Mouse (Mus musculus): ENCODE measurements around the gene Babam2.

The Babam2 gene

GRCm38 (mm10) chr5:31696971-31697643, 377 bp upstream of the Babam2 start, which contains the start of gene Rbks:
Gene Rbks (minus strand): TSS chr5:31697627.
- H3K36me3 ChIP-seq (ENCODE audit: control insufficient read depth, insufficient read depth, low read length, poor library complexity, severe bottlenecking), result 0 out of 2 replicates have a peak, but pooled peaks cover 1% of the 10 kb centered on the region
- no peaks in the 10 kb centered on the region for H3K27me3 ChIP-seq (ENCODE audit: control insufficient read depth, insufficient read depth, low read length, poor library complexity, severe bottlenecking)
- DNase-seq (ENCODE audit: low read depth, low spot score), result no peak

GRCm38 (mm10) chr5:31698297-31698726, 828 bp downstream of the Babam2 start:
- peaks cover 3% of the 10 kb centered on the region; the same call in 1 of the 2 replicates for H3K36me3 ChIP-seq (ENCODE audit: control insufficient read depth, insufficient read depth, low read length, poor library complexity, severe bottlenecking)
- H3K27me3 ChIP-seq (ENCODE audit: control insufficient read depth, insufficient read depth, low read length, poor library complexity, severe bottlenecking), result no peaks in the 10 kb centered on the region
- peak; percentile 100 for DNase-seq (ENCODE audit: low read depth, low spot score)

DNA sequence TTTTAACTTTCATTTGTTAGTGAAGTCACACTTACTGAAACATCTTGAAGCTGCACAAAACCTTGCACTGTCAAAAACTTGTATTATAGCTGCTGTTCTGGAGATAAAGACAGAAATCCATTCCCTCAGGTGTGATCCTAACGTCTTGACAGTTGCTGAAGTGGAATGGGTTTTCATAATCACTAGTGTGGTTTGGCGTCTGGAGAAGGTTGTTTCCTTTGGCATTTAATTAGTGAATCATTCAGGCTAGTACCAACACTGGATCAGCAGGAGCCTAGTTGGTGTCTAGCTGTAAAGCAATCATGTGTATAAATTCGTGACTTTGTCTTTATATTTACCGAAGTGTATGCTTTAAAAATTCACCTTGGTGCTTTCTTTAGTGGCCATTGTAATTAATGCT, 1.4 kb downstream of the Babam2 start:
- Histone ChIP-seq H3K36me3 (ENCODE audit: control insufficient read depth, insufficient read depth, low read length, poor library complexity, severe bottlenecking) (peaks cover 3% of the 10 kb centered on the region; the same call in 1 of the 2 replicates), H3K27me3 (ENCODE audit: control insufficient read depth, insufficient read depth, low read length, poor library complexity, severe bottlenecking) (no peaks in the 10 kb centered on the region)
- no peak for DNase-seq (ENCODE audit: low read depth, low spot score)

DNA sequence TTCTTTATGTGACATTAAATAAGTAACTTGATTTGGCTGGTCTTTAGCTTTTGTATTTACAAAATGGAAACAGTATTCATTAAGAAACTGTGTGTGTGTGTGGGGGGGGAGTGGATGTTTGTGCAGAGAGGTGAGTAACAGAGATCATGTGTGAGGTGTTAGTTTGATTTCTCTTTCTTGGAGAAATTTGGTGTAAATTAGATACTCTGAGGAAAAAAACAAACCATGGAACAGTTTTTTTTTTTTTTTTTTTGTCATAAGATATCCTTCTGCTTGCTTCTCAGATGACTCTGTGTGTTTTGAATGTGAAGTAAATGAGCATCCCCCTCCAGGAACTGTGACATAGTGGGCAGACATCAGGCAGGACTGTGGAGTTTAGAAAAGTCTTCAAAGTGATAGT, 1.9 kb downstream of the Babam2 start:
- Histone ChIP-seq H3K36me3 (ENCODE audit: control insufficient read depth, insufficient read depth, low read length, poor library complexity, severe bottlenecking) (peaks cover 3% of the 10 kb centered on the region; the same call in 1 of the 2 replicates), H3K27me3 (ENCODE audit: control insufficient read depth, insufficient read depth, low read length, poor library complexity, severe bottlenecking) (no peaks in the 10 kb centered on the region)
- DNase-seq (ENCODE audit: low read depth, low spot score), result peak; percentile 29

DNA sequence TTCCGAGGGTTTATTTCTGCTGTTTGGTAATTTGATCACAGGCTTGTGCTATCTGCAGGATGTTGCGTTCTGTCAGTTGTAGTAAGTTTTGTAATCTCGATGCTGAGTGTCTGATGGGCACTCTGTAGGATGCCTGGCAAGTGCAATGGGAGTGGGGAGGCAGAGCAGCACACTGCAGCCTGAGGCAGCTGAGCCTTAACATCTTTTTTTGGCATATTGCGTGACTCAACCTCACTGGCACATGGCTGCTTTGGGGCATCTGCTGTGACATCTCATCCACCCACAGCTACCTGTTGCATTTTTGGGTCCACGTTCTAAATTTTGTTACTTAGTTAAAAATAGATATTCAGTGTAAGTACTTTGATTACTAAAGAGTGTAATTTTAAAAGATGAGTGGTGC, 7.5 kb downstream of the Babam2 start:
- no peak for DNase-seq (ENCODE audit: low read depth, low spot score)
- peaks cover 3% of the 10 kb centered on the region; the same call in 1 of the 2 replicates for H3K36me3 ChIP-seq (ENCODE audit: control insufficient read depth, insufficient read depth, low read length, poor library complexity, severe bottlenecking)
- H3K27me3 ChIP-seq (ENCODE audit: control insufficient read depth, insufficient read depth, low read length, poor library complexity, severe bottlenecking), result no peaks in the 10 kb centered on the region

GRCm38 (mm10) chr5:31706826-31707225, 9.3 kb downstream of the Babam2 start:
- H3K27me3 ChIP-seq (ENCODE audit: control insufficient read depth, insufficient read depth, low read length, poor library complexity, severe bottlenecking), result no peaks in the 10 kb centered on the region

GRCm38 (mm10) chr5:31709389-31709788, 11.9 kb downstream of the Babam2 start:
- peak; percentile 58 for DNase-seq (ENCODE audit: low read depth, low spot score)
- H3K27me3 ChIP-seq (ENCODE audit: control insufficient read depth, insufficient read depth, low read length, poor library complexity, severe bottlenecking), result no peaks in the 10 kb centered on the region
- peaks cover 3% of the 10 kb centered on the region; the same call in 1 of the 2 replicates for H3K36me3 ChIP-seq (ENCODE audit: control insufficient read depth, insufficient read depth, low read length, poor library complexity, severe bottlenecking)

More at GRCm38 (mm10) chr5:31706826-31707225, 9.3 kb downstream of the Babam2 start:
- DNase-seq (ENCODE audit: low read depth, low spot score), result no peak
- peaks cover 6% of the 10 kb centered on the region; the same call in 1 of the 2 replicates for H3K36me3 ChIP-seq (ENCODE audit: control insufficient read depth, insufficient read depth, low read length, poor library complexity, severe bottlenecking)

DNA sequence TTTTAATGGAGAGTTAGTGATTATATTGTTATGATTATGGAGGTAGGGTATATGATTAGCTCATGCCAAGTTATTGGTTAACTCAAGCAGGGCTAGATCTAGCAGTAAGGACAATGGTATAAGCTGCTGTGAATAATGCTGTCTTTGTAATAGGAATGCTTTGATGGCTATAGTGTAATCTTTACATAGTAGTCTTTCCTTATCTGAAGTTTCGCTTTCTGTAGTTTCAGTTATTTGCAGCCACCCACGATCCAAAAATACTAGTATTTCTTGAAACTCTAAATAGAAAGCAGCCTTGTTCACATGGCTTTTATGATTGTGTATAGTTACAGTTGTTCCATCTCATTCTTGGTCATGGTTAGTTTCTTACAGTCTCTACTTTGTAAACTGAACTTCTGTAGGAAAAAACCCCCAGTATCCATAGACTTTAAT, 15.8 kb downstream of the Babam2 start:
- DNase-seq (ENCODE audit: low read depth, low spot score), result no peak
- H3K27me3 ChIP-seq (ENCODE audit: control insufficient read depth, insufficient read depth, low read length, poor library complexity, severe bottlenecking), result no peaks in the 10 kb centered on the region
- H3K36me3 ChIP-seq (ENCODE audit: control insufficient read depth, insufficient read depth, low read length, poor library complexity, severe bottlenecking), result peaks cover 3% of the 10 kb centered on the region; the same call in 1 of the 2 replicates

DNA sequence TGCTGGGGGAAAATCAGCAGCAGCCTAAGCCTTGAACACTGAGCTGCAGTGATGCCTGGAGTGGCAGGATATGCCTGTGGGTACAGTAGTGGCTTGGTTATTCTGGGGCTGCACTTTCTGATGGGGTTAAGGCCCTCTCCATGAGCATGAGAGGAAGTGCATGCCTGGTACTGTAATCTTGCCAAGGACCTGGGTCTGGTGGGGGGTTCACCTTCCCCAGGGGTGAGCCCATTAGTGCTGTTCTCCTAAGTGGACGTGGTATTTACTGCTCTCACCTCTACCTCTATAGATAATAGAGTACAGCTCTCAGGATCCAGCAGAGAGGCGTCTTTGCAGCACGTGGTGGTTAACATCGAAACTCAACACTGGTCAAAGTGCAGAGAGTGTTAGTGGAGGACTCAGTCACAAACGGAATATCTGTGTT, 16.4 kb downstream of the Babam2 start:
- peaks cover 3% of the 10 kb centered on the region; the same call in 1 of the 2 replicates for H3K36me3 ChIP-seq (ENCODE audit: control insufficient read depth, insufficient read depth, low read length, poor library complexity, severe bottlenecking)
- no peaks in the 10 kb centered on the region for H3K27me3 ChIP-seq (ENCODE audit: control insufficient read depth, insufficient read depth, low read length, poor library complexity, severe bottlenecking)
- peak; percentile 15 for DNase-seq (ENCODE audit: low read depth, low spot score)

- H3K27me3 ChIP-seq (ENCODE audit: control insufficient read depth, insufficient read depth, low read length, poor library complexity, severe bottlenecking), result no peaks in the 10 kb centered on the region
- peaks cover 3% of the 10 kb centered on the region; the same call in 1 of the 2 replicates for H3K36me3 ChIP-seq (ENCODE audit: control insufficient read depth, insufficient read depth, low read length, poor library complexity, severe bottlenecking)
- no peak for DNase-seq (ENCODE audit: low read depth, low spot score)
Measured at GRCm38 (mm10) chr5:31715486-31716150, 18.1 kb downstream of the Babam2 start.

- DNase-seq (ENCODE audit: low read depth, low spot score), result no peak
- no peaks in the 10 kb centered on the region; the same call in 1 of the 2 replicates for H3K36me3 ChIP-seq (ENCODE audit: control insufficient read depth, insufficient read depth, low read length, poor library complexity, severe bottlenecking)
Measured at GRCm38 (mm10) chr5:31724519-31724918, 27.0 kb downstream of the Babam2 start.

GRCm38 (mm10) chr5:31725885-31726284, 28.4 kb downstream of the Babam2 start:
- no peaks in the 10 kb centered on the region for H3K27me3 ChIP-seq (ENCODE audit: control insufficient read depth, insufficient read depth, low read length, poor library complexity, severe bottlenecking)
- H3K36me3 ChIP-seq (ENCODE audit: control insufficient read depth, insufficient read depth, low read length, poor library complexity, severe bottlenecking), result no peaks in the 10 kb centered on the region; the same call in 1 of the 2 replicates
- DNase-seq (ENCODE audit: low read depth, low spot score), result no peak

More at GRCm38 (mm10) chr5:31724519-31724918, 27.0 kb downstream of the Babam2 start:
- no peaks in the 10 kb centered on the region for H3K27me3 ChIP-seq (ENCODE audit: control insufficient read depth, insufficient read depth, low read length, poor library complexity, severe bottlenecking)

DNA sequence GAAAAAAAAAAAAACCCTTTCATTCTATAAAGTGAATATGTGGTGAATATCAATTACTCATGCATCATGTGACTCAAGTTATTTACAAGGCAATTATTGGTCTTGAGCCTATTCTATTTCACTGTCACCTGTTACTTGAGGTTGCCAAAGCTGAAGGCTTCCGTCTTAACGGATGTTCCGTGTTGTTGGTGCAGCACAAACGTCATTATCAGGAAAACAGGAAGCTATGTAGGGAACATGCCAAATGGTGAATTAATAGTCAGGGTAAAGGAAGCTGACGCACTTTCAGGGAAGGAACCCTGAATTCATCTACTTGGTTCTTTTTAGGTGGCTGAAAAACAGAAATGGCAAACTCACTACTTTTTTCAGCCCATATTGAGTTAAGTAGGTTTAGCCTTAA, 30.0 kb downstream of the Babam2 start:
- DNase-seq (ENCODE audit: low read depth, low spot score), result no peak
- Histone ChIP-seq H3K36me3 (ENCODE audit: control insufficient read depth, insufficient read depth, low read length, poor library complexity, severe bottlenecking) (no peaks in the 10 kb centered on the region; the same call in 1 of the 2 replicates), H3K27me3 (ENCODE audit: control insufficient read depth, insufficient read depth, low read length, poor library complexity, severe bottlenecking) (no peaks in the 10 kb centered on the region)

DNA sequence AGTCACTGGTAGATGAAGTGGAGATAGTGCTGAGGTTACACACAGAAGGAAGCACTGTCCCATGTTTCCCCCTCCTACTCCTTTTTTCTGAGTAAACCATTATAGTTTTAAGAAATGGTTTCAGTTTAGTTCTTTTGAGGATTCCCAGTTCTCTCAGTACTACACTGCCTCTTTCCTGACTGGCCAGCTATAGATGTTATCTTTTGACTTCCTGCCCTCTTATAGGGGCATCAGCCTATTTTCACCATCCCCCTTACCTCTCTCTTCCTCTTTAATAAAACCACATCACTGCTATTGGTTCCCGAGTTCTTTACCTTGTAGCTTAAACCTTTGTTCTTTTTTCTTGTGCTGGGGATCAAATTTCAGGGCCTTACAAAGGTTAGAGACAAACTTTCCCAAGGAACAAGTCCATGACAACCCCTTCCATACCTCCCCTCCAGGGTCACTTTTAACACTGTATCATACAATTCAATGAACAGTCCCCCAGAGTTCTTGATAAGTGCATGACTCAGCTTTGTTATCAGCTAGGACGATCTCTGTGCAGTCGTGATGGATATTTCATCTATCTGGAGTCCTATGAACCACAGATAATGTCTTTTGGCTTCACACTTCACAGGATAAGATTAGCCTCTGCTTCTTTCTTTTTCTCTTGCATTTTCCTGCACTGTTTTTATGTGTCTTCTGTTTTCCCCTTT, 35.3 kb downstream of the Babam2 start:
- H3K27me3 ChIP-seq (ENCODE audit: control insufficient read depth, insufficient read depth, low read length, poor library complexity, severe bottlenecking), result no peaks in the 10 kb centered on the region
- DNase-seq (ENCODE audit: low read depth, low spot score), result no peak
- H3K36me3 ChIP-seq (ENCODE audit: control insufficient read depth, insufficient read depth, low read length, poor library complexity, severe bottlenecking), result 0 out of 2 replicates have a peak, but pooled peaks cover 3% of the 10 kb centered on the region
